Mouse (Mus musculus) MEL (cell line): ENCODE measurements around the gene Fpgt. TPM values are rescaled to one million over a fixed set of nuclear protein-coding genes. Genes with fewer than 3 reads are reported as not detected.

ENCODE experiments used
- DNase-seq: peaks from one replicate; pipeline ENCODE4 v3.0.0; 2011; ENCODE audit warnings: low read depth, low spot score
- H3K27ac ChIP-seq: 2 replicates; pipeline ENCODE4 v1.5.1; 2012; ENCODE audit warnings: low read depth, mild to moderate bottlenecking, control low read depth, low read length, moderate library complexity; ENCODE audit not compliant: control insufficient read depth
- H3K27me3 ChIP-seq, 2 experiments: fragments of 150-350 bp in 1 of 2; sonication (generic) in 1 of 2; 2 replicates each; pipeline ENCODE4 v1.6.1; 2012; ENCODE audit warnings: low read length in 2 of 2, mild to moderate bottlenecking in 2 of 2, improper control_type of control experiment in 1 of 2, moderate library complexity in 1 of 2; ENCODE audit not compliant: insufficient read depth in 2 of 2, control insufficient read depth in 1 of 2
- H3K36me3 ChIP-seq, 2 experiments: 2 replicates each; pipeline ENCODE4 v1.6.1; 2012 to 2014; ENCODE audit warnings: low read length in 2 of 2, improper control_type of control experiment in 1 of 2, inconsistent platforms in 1 of 2, mild to moderate bottlenecking in 1 of 2; ENCODE audit not compliant: insufficient read depth in 2 of 2, control insufficient read depth in 1 of 2
- H3K4me1 ChIP-seq, 2 experiments: fragments of 150-350 bp in 1 of 2; sonication (generic) in 1 of 2; 2 replicates each; pipeline ENCODE4 v1.6.1; 2012; ENCODE audit warnings: low read length in 2 of 2, improper control_type of control experiment in 1 of 2, mild to moderate bottlenecking in 1 of 2; ENCODE audit not compliant: insufficient read depth in 2 of 2, control insufficient read depth in 1 of 2
- H3K4me3 ChIP-seq, 2 experiments: fragments of 150-350 bp in 1 of 2; sonication (generic) in 1 of 2; 2 replicates each; pipeline ENCODE4 v1.5.1; 2012; ENCODE audit warnings: low read depth in 2 of 2, low read length in 2 of 2, mild to moderate bottlenecking in 2 of 2, moderate library complexity in 2 of 2, control low read depth in 1 of 2, improper control_type of control experiment in 1 of 2; ENCODE audit not compliant: control insufficient read depth in 1 of 2, insufficient read depth in 1 of 2
- H3K79me2 ChIP-seq: 2 replicates; pipeline ENCODE4 v1.6.1; 2012; ENCODE audit warnings: mild to moderate bottlenecking, low read length, moderate library complexity; ENCODE audit not compliant: control insufficient read depth, poor library complexity, insufficient read depth
- H3K9ac ChIP-seq: 2 replicates; pipeline ENCODE4 v1.6.1; 2012; ENCODE audit warnings: low read depth, mild to moderate bottlenecking, control low read depth, low read length, moderate library complexity; ENCODE audit not compliant: control insufficient read depth, poor library complexity, severe bottlenecking
- H3K9me3 ChIP-seq: fragments of 150-350 bp; sonication (generic); replicated peaks from 2 replicates; pipeline ENCODE4 v1.6.1; 2012; ENCODE audit warnings: mild to moderate bottlenecking, low read length, improper control_type of control experiment, moderate library complexity; ENCODE audit not compliant: insufficient read depth
- CHD1 ChIP-seq: IDR thresholded peaks from 2 replicates; pipeline ENCODE4 v1.6.1; 2012; ENCODE audit warnings: low read depth, mild to moderate bottlenecking, inconsistent platforms, low read length, improper control_type of control experiment
- CTCF ChIP-seq, 3 experiments: IDR thresholded peaks in 2 of 3; conservative IDR thresholded peaks in 1 of 3; 2 replicates each; pipeline ENCODE4 v1.5.1; 2011 to 2012; ENCODE audit warnings: low read length in 3 of 3, low read depth in 2 of 3, mild to moderate bottlenecking in 2 of 3, improper control_type of control experiment in 1 of 3, inconsistent platforms in 1 of 3, mixed read lengths in 1 of 3, moderate library complexity in 1 of 3; ENCODE audit not compliant: control insufficient read depth in 1 of 3, insufficient read depth in 1 of 3, poor library complexity in 1 of 3, severe bottlenecking in 1 of 3
- E2F4 ChIP-seq: IDR thresholded peaks from 2 replicates; pipeline ENCODE4 v1.6.1; 2011; ENCODE audit warnings: low read depth, low read length, improper control_type of control experiment, borderline replicate concordance
- EP300 ChIP-seq, 2 experiments: IDR thresholded peaks; 2 replicates each; pipeline ENCODE4 v1.6.1; 2011; ENCODE audit warnings: improper control_type of control experiment in 2 of 2, low read length in 2 of 2, low read depth in 1 of 2, mild to moderate bottlenecking in 1 of 2
- ETS1 ChIP-seq: IDR thresholded peaks from 2 replicates; pipeline ENCODE4 v1.6.1; 2012; ENCODE audit warnings: low read depth, mild to moderate bottlenecking, inconsistent platforms, low read length, improper control_type of control experiment, moderate library complexity
- GATA1 ChIP-seq: IDR thresholded peaks from 2 replicates; pipeline ENCODE4 v1.6.1; 2011; ENCODE audit warnings: low read depth, low read length, improper control_type of control experiment
- HCFC1 ChIP-seq: IDR thresholded peaks from 2 replicates; pipeline ENCODE4 v1.6.1; 2012; ENCODE audit warnings: low read depth, mild to moderate bottlenecking, inconsistent platforms, low read length, improper control_type of control experiment, moderate library complexity
- MAX ChIP-seq: IDR thresholded peaks from 2 replicates; pipeline ENCODE4 v1.6.1; 2011; ENCODE audit warnings: low read length, improper control_type of control experiment
- MAZ ChIP-seq: IDR thresholded peaks from 2 replicates; pipeline ENCODE4 v1.6.1; 2012; ENCODE audit warnings: low read depth, mild to moderate bottlenecking, inconsistent platforms, low read length, improper control_type of control experiment
- MXI1 ChIP-seq: IDR thresholded peaks from 2 replicates; pipeline ENCODE4 v1.6.1; 2011; ENCODE audit warnings: mild to moderate bottlenecking, low read depth, low read length, improper control_type of control experiment
- MYC ChIP-seq: IDR thresholded peaks from 2 replicates; pipeline ENCODE4 v1.6.1; 2011; ENCODE audit warnings: low read depth, mild to moderate bottlenecking, low read length, improper control_type of control experiment, moderate library complexity
- NELFE ChIP-seq: IDR thresholded peaks from 2 replicates; pipeline ENCODE4 v1.6.1; 2011; ENCODE audit warnings: low read depth, low read length, improper control_type of control experiment
- POLR2AphosphoS2 ChIP-seq: IDR thresholded peaks from 2 replicates; pipeline ENCODE4 v1.6.1; 2011; ENCODE audit warnings: low read length, improper control_type of control experiment
- POLR2AphosphoS5 ChIP-seq: IDR thresholded peaks from 2 replicates; pipeline ENCODE4 v1.6.1; 2012; ENCODE audit warnings: low read depth, borderline replicate concordance, mild to moderate bottlenecking, inconsistent platforms, low read length, moderate library complexity, mixed read lengths
- RAD21 ChIP-seq: IDR thresholded peaks from 2 replicates; pipeline ENCODE4 v1.6.1; 2011; ENCODE audit warnings: mild to moderate bottlenecking, low read depth, low read length, improper control_type of control experiment
- RCOR1 ChIP-seq: IDR thresholded peaks from 2 replicates; pipeline ENCODE4 v1.6.1; 2012; ENCODE audit warnings: low read depth, mild to moderate bottlenecking, inconsistent platforms, low read length, improper control_type of control experiment
- SIN3A ChIP-seq: IDR thresholded peaks from 2 replicates; pipeline ENCODE4 v1.6.1; 2012; ENCODE audit warnings: low read length, improper control_type of control experiment, inconsistent platforms
- SMC3 ChIP-seq: IDR thresholded peaks from 2 replicates; pipeline ENCODE4 v1.6.1; 2011; ENCODE audit warnings: low read depth, low read length, improper control_type of control experiment
- TBP ChIP-seq: IDR thresholded peaks from 2 replicates; pipeline ENCODE4 v1.8.0; 2011; ENCODE audit warnings: low read depth, low read length, improper control_type of control experiment
- USF1 ChIP-seq: IDR thresholded peaks from 2 replicates; pipeline ENCODE4 v1.6.1; 2014; ENCODE audit warnings: low read depth, mild to moderate bottlenecking, inconsistent platforms, low read length, improper control_type of control experiment, moderate library complexity
- USF2 ChIP-seq, 2 experiments: IDR thresholded peaks; 2 replicates each; pipeline ENCODE4 v1.6.1; 2011 to 2012; ENCODE audit warnings: improper control_type of control experiment in 2 of 2, low read length in 2 of 2, borderline replicate concordance in 1 of 2, inconsistent platforms in 1 of 2, low read depth in 1 of 2, mild to moderate bottlenecking in 1 of 2; ENCODE audit not compliant: insufficient read depth in 1 of 2
- ZC3H11A ChIP-seq: IDR thresholded peaks from 2 replicates; pipeline ENCODE4 v1.6.1; 2012; ENCODE audit warnings: low read depth, mild to moderate bottlenecking, inconsistent platforms, low read length, improper control_type of control experiment
- ZKSCAN1 ChIP-seq: IDR thresholded peaks from 2 replicates; pipeline ENCODE4 v1.6.1; 2012; ENCODE audit warnings: low read depth, mild to moderate bottlenecking, inconsistent platforms, low read length, improper control_type of control experiment, moderate library complexity
- ZMIZ1 ChIP-seq: IDR thresholded peaks from 2 replicates; pipeline ENCODE4 v1.6.1; 2012; ENCODE audit warnings: low read depth, mild to moderate bottlenecking, inconsistent platforms, low read length, improper control_type of control experiment, moderate library complexity
- ZNF384 ChIP-seq: IDR thresholded peaks from 2 replicates; pipeline ENCODE4 v1.6.1; 2012; ENCODE audit warnings: low read depth, mild to moderate bottlenecking, inconsistent platforms, low read length, improper control_type of control experiment
- polyA plus RNA-seq, 2 experiments: library from polyadenylated mRNA; stranded (reverse) in 1 of 2; unstranded in 1 of 2; fragments of >175 nt in 1 of 2; fragments of >200 nt in 1 of 2; gene quantifications; 2 replicates each; pipeline versions ENCODE4 v1.2.1 to v1.2.4; 2012; ENCODE audit warnings: low replicate concordance in 2 of 2, low read depth in 1 of 2; ENCODE audit not compliant: insufficient read length in 2 of 2, insufficient read depth in 1 of 2, missing spikeins in 1 of 2
- total RNA-seq: library from RNA; depleted of rRNA; stranded (reverse); fragments of 300-350 nt; gene quantifications from 2 replicates; pipeline ENCODE4 v1.2.3, GENCODE M21; 2012

Gene Fpgt
- total and polyA plus RNA-seq, 3 experiments = 8.0 to 10.8 TPM; not detected in 1

DNA sequence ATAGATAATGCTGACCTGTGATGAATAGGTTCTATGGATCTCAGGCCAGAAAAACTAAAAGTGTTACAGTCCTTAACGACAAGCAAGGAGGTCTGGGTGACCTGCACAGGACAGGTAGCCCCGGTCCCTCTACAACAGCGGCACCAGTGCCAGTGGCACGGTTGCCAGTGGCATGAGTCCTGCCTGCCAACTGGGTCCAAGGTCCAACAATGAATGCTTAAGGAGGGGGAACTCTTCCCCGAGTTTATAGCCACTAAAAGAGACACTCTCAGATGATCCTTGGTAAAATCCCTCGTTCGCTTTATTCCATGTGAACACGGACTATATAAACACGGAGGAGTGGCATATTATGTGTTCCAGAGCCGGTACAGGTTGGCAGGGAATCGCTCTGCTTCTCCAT, 47.8 kb upstream of the Fpgt start:
- no peaks in the 10 kb centered on the region for H3K79me2 ChIP-seq
- H3K9me3 ChIP-seq = no peaks in the 10 kb centered on the region

DNA sequence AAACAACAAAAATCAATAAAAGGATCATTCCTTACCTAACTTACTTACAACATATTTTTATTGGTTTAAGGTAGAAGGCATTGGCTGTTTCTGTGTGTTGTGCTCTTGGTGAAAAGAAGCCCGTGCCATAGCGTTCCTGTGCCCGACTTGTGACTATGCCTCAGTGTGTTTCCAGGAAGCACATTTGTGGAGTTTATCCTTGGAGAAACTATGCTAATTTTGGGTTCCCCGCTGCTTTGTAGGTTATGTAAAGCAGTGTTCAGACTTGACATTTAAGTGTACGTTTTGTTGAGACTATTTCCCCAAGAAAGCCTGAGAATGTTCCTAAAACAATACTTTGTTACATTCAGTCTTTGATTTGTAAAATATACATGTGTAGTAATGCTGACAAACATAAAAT, 44.5 kb upstream of the Fpgt start:
- no peak overlapping the region for H3K4me3 ChIP-seq
- H3K79me2 ChIP-seq = no peaks in the 10 kb centered on the region
- H3K36me3 ChIP-seq = no peaks in the 10 kb centered on the region
- no peak overlapping the region for H3K9ac ChIP-seq
- H3K27me3 ChIP-seq = no peaks in the 10 kb centered on the region
- no peaks in the 10 kb centered on the region for H3K4me1 ChIP-seq
- H3K9me3 ChIP-seq = no peaks in the 10 kb centered on the region
- no peak for DNase-seq
- TF ChIP-seq RCOR1 (no peak), ZMIZ1 (no peak), MXI1 (no peak), ZNF384 (no peak), SMC3 (no peak), USF2 (IDR thresholded peaks at IDR 0.05; ENCODE audit: borderline replicate concordance in 1 of 2, insufficient read depth in 1 of 2, low read depth in 1 of 2, low read length in 2 of 2) (no peak)
- H3K27ac ChIP-seq = no peak overlapping the region

More for the DNA sequence above, 47.8 kb upstream of the Fpgt start:
- H3K9ac ChIP-seq = no peak overlapping the region
- no peak for TF ChIP-seq ZNF384
- no peak for TF ChIP-seq USF2 (IDR thresholded peaks at IDR 0.05; ENCODE audit: borderline replicate concordance in 1 of 2, insufficient read depth in 1 of 2, low read depth in 1 of 2, low read length in 2 of 2)
- no peak for TF ChIP-seq HCFC1
- no peak for TF ChIP-seq CHD1
- no peak for TF ChIP-seq MAZ
- no peak for TF ChIP-seq USF1
- no peak for TF ChIP-seq MYC
- no peak for TF ChIP-seq NELFE
- no peak for TF ChIP-seq CTCF (IDR thresholded peaks at IDR 0.05 in 2 of 3, conservative IDR thresholded peaks at IDR 0.05 in 1 of 3; ENCODE audit: control insufficient read depth in 1 of 3, insufficient read depth in 1 of 3, low read depth in 2 of 3, low read length in 3 of 3, poor library complexity in 1 of 3, severe bottlenecking in 1 of 3)
- no peak for TF ChIP-seq SMC3
- no peak for TF ChIP-seq GATA1
- TF ChIP-seq RCOR1 = no peak
- no peaks in the 10 kb centered on the region for H3K4me1 ChIP-seq
- no peak for DNase-seq
- no peak overlapping the region for H3K4me3 ChIP-seq
- H3K27ac ChIP-seq = no peak overlapping the region
- no peaks in the 10 kb centered on the region for H3K36me3 ChIP-seq
- no peaks in the 10 kb centered on the region for H3K27me3 ChIP-seq

DNA sequence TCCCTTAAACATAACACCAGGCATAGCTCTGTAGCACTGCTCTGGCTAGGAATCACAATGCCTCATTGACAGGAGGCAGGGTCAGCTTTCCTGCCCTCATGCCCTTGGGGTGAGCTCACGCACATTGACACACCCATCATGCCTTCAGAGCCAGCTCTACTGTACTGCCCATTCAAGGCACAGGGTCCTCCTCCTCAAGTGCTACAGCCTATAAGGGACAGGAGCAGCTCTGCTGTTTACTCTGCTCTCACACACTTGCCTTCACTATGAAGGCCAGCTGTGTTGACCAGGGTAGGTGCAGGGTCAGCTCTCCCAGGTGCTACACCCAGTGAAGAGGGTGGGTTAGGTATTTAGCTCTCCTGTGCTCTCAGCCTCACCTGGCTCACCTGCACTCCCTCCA, 12.8 kb upstream of the Fpgt start:
- H3K4me3 ChIP-seq = no peak overlapping the region
- H3K27ac ChIP-seq = no peak overlapping the region
- H3K4me1 ChIP-seq = no peaks in the 10 kb centered on the region
- H3K36me3 ChIP-seq = no peaks in the 10 kb centered on the region
- no peaks in the 10 kb centered on the region for H3K9me3 ChIP-seq
- H3K27me3 ChIP-seq = no peaks in the 10 kb centered on the region
- no peak for DNase-seq
- no peaks in the 10 kb centered on the region for H3K79me2 ChIP-seq
- no peak overlapping the region for H3K9ac ChIP-seq
- TF ChIP-seq SIN3A (no peak), CHD1 (no peak), MAX (no peak), USF1 (no peak), GATA1 (no peak), POLR2AphosphoS5 (no peak), ZKSCAN1 (no peak), ZNF384 (no peak), HCFC1 (no peak), ZC3H11A (no peak), RAD21 (no peak), POLR2AphosphoS2 (no peak), USF2 (IDR thresholded peaks at IDR 0.05; ENCODE audit: borderline replicate concordance in 1 of 2, insufficient read depth in 1 of 2, low read depth in 1 of 2, low read length in 2 of 2) (no peak), MYC (no peak), E2F4 (no peak), EP300 (IDR thresholded peaks at IDR 0.05; ENCODE audit: low read depth in 1 of 2, low read length in 2 of 2) (no peak), TBP (no peak), CTCF (IDR thresholded peaks at IDR 0.05 in 2 of 3, conservative IDR thresholded peaks at IDR 0.05 in 1 of 3; ENCODE audit: control insufficient read depth in 1 of 3, insufficient read depth in 1 of 3, low read depth in 2 of 3, low read length in 3 of 3, poor library complexity in 1 of 3, severe bottlenecking in 1 of 3) (no peak), ETS1 (no peak)
